9 mouse cellular contexts compared by ENCODE assay signal in genomic region chr11:50364548-50364947, GRCm38 (mm10). TPM values are rescaled to one million over a fixed set of nuclear protein-coding genes. Genes with fewer than 3 reads are reported as not detected.
DNase-seq lines count a peak whose midpoint lies in the region; ATAC-seq and TF ChIP-seq lines count a peak whose summit lies in the region.
"Had no signal": no experiment of that assay in that cellular context is flagged by ENCODE, and none has a peak within 500 bp of the region (broad histone marks: within the 10 kb centered on the region; RNA-seq: fewer than 3 reads in every experiment).

No protein-coding gene starts in this region.

- peak; percentile 90 for TF ChIP-seq RAD21 in CH12.LX (IDR thresholded peaks at IDR 0.05; ENCODE audit: low read depth, low read length)

- no peak overlapping the region for H3K4me2 ChIP-seq in CH12.LX (ENCODE audit: insufficient read depth, low read depth, poor library complexity, severe bottlenecking)
- no peak overlapping the region for H3K4me2 ChIP-seq in kidney, embryonic 14.5 days (replicated peaks; ENCODE audit: low read depth, low read length)
- H3K4me2 ChIP-seq in limb, embryonic 14.5 days (replicated peaks; ENCODE audit: low read depth, low read length, severe bottlenecking), result no peak overlapping the region
- no peak overlapping the region for H3K4me2 ChIP-seq in neural tube, embryonic 11.5 days (ENCODE audit: low read depth)
- H3K4me2 ChIP-seq: heart, embryonic 13.5 days had no signal

- H3K79me2 ChIP-seq in CH12.LX (replicated peaks; ENCODE audit: control insufficient read depth, extremely low read depth, insufficient read depth, poor library complexity, severe bottlenecking), result no peaks in the 10 kb centered on the region

- H3K27me3 ChIP-seq in CH12.LX (replicated peaks), result no peaks in the 10 kb centered on the region
- no peaks in the 10 kb centered on the region for H3K27me3 ChIP-seq in kidney, embryonic 14.5 days (ENCODE audit: control insufficient read depth, insufficient read depth, low read length)
- no peaks in the 10 kb centered on the region for H3K27me3 ChIP-seq in limb, embryonic 14.5 days (ENCODE audit: control insufficient read depth, insufficient read depth, low read length)
- H3K27me3 ChIP-seq in neural tube, embryonic 11.5 days (ENCODE audit: control insufficient read depth, insufficient read depth, low read length), result no peaks in the 10 kb centered on the region

- H3K4me1 ChIP-seq in CH12.LX (ENCODE audit: control insufficient read depth in 1 of 2, insufficient read depth in 2 of 2), result peaks cover 3 to 7% of the 10 kb centered on the region in 2 experiments; a peak in 2 of 4 replicates
- H3K4me1 ChIP-seq in kidney, embryonic 14.5 days (ENCODE audit: control insufficient read depth, insufficient read depth, low read length), result no peaks in the 10 kb centered on the region
- no peaks in the 10 kb centered on the region for H3K4me1 ChIP-seq in limb, embryonic 14.5 days (ENCODE audit: control insufficient read depth, insufficient read depth, low read length)
- no peaks in the 10 kb centered on the region for H3K4me1 ChIP-seq in neural tube, embryonic 11.5 days (ENCODE audit: control insufficient read depth, insufficient read depth, low read length)
- H3K4me1 ChIP-seq: heart, embryonic 13.5 days had no signal

- in situ Hi-C loops in CH12.LX (cut with MboI; ENCODE audit: low pct_ligation_motif_present, low pct_unique_long_range_greater_than_20kb, low sequenced_read_pairs), result loop anchor here (5.0 to 10.0 kb wide), 3 partner anchors 37 to 230 kb away; partner anchors contain the start of genes Canx and Tbc1d9b

- TF ChIP-seq POLR2A in CH12.LX (IDR thresholded peaks at IDR 0.05; ENCODE audit: low read depth, low read length), result no peak
- TF ChIP-seq POLR2A in limb, embryonic 14.5 days (IDR thresholded peaks at IDR 0.05; ENCODE audit: borderline replicate concordance, extremely low read depth, insufficient read depth, insufficient read length), result no peak

- peak; percentile 90 to 98 for TF ChIP-seq CTCF in CH12.LX (conservative IDR thresholded peaks at IDR 0.05 in 1 of 2, IDR thresholded peaks at IDR 0.05 in 1 of 2; ENCODE audit: low read depth in 2 of 2, low read length in 2 of 2)

- no peak overlapping the region for H3K27ac ChIP-seq in CH12.LX (ENCODE audit: insufficient read depth, low read depth)
- no peak overlapping the region for H3K27ac ChIP-seq in kidney, embryonic 14.5 days (ENCODE audit: low read depth, low read length)
- no peak overlapping the region for H3K27ac ChIP-seq in limb, embryonic 14.5 days (replicated peaks; ENCODE audit: low read depth, low read length)
- H3K27ac ChIP-seq in neural tube, embryonic 11.5 days (ENCODE audit: low read depth, low read length), result no peak overlapping the region
- H3K27ac ChIP-seq: heart, embryonic 13.5 days had no signal

- H3K9me3 ChIP-seq in CH12.LX (replicated peaks; ENCODE audit: low read length), result peaks cover 1% of the 10 kb centered on the region
- no peaks in the 10 kb centered on the region for H3K9me3 ChIP-seq in kidney, embryonic 14.5 days (ENCODE audit: control insufficient read depth, low read length)
- H3K9me3 ChIP-seq in limb, embryonic 14.5 days (ENCODE audit: control insufficient read depth, low read length), result no peaks in the 10 kb centered on the region
- H3K9me3 ChIP-seq in neural tube, embryonic 11.5 days (ENCODE audit: control insufficient read depth, low read length), result no peaks in the 10 kb centered on the region
- H3K9me3 ChIP-seq: heart, embryonic 13.5 days had no signal

- H3K36me3 ChIP-seq in CH12.LX (replicated peaks in 1 of 2; ENCODE audit: control insufficient read depth in 1 of 2, insufficient read depth in 1 of 2, low read length in 1 of 2), result no peaks in the 10 kb centered on the region
- H3K36me3 ChIP-seq in kidney, embryonic 14.5 days (ENCODE audit: control insufficient read depth, insufficient read depth, low read length), result no peaks in the 10 kb centered on the region
- no peaks in the 10 kb centered on the region for H3K36me3 ChIP-seq in limb, embryonic 14.5 days (ENCODE audit: control insufficient read depth, insufficient read depth, low read length)
- H3K36me3 ChIP-seq in neural tube, embryonic 11.5 days (ENCODE audit: control insufficient read depth, insufficient read depth, low read length), result no peaks in the 10 kb centered on the region
- H3K36me3 ChIP-seq: heart, embryonic 13.5 days had no signal

- no peak overlapping the region for H3K4me3 ChIP-seq in CH12.LX (replicated peaks in 1 of 3; ENCODE audit: low read depth in 2 of 3, low read length in 2 of 3, poor library complexity in 1 of 3)
- H3K4me3 ChIP-seq in kidney, embryonic 14.5 days (ENCODE audit: low read length), result no peak overlapping the region
- no peak overlapping the region for H3K4me3 ChIP-seq in limb, embryonic 14.5 days (replicated peaks; ENCODE audit: low read length)
- no peak overlapping the region for H3K4me3 ChIP-seq in neural tube, embryonic 11.5 days (ENCODE audit: low read depth, low read length)
- H3K4me3 ChIP-seq: heart, embryonic 13.5 days had no signal

- dilution Hi-C loops in CH12.LX (cut with MboI; ENCODE audit: extremely low pct_ligation_motif_present, extremely low pct_unique_long_range_greater_than_20kb, low sequenced_read_pairs), result no loop called here

- 7% methylated on average over 4 of the region's 4 CpGs for WGBS in kidney, embryonic 14.5 days
- 5% methylated on average over 4 of the region's 4 CpGs for WGBS in limb, embryonic 14.5 days
- 14% methylated on average over 4 of the region's 4 CpGs for WGBS in neural tube, embryonic 11.5 days

- TF ChIP-seq EP300 in CH12.LX (IDR thresholded peaks at IDR 0.05; ENCODE audit: low read length), result no peak

- H3K9ac ChIP-seq in CH12.LX (ENCODE audit: insufficient read depth, low read depth), result no peak overlapping the region
- H3K9ac ChIP-seq in kidney, embryonic 14.5 days (ENCODE audit: low read depth, low read length), result no peak overlapping the region
- H3K9ac ChIP-seq in limb, embryonic 14.5 days (ENCODE audit: low read depth, low read length, severe bottlenecking), result no peak overlapping the region
- no peak overlapping the region for H3K9ac ChIP-seq in neural tube, embryonic 11.5 days (ENCODE audit: low read length)
- H3K9ac ChIP-seq: heart, embryonic 13.5 days had no signal

- DNase-seq in CH12.LX (ENCODE audit: extremely low read depth), result peak; percentile 88
- peak; percentile 88 for DNase-seq in adrenal gland, postnatal 10 days
- DNase-seq in embryo, embryonic 11.5 days (ENCODE audit: low read depth, low spot score), result peak; percentile 65
- DNase-seq in limb, embryonic 14.5 days (ENCODE audit: low spot score), result peak; percentile 80
- peak; percentile 67 for DNase-seq in neural tube, embryonic 11.5 days (ENCODE audit: low spot score)
- peak; percentile 82 for DNase-seq in testis, postnatal 10 days (ENCODE audit: low spot score)

- ATAC-seq in granulocyte monocyte progenitor cell, adult 5-6 weeks (replicated peaks; ENCODE audit: poor library complexity, severe bottlenecking), result peak; percentile 63
- ATAC-seq in kidney, embryonic 14.5 days (ENCODE audit: low FRiP score, low TSS enrichment), result peak; percentile 61; the same call in 1 of the 2 replicates
- peak; percentile 60 for ATAC-seq in limb, embryonic 14.5 days (ENCODE audit: low FRiP score, low read depth)
- ATAC-seq in neural tube, embryonic 11.5 days (ENCODE audit: insufficient read depth, low FRiP score, low TSS enrichment), result no peak

TF ChIP-seq in CH12.LX, 34 proteins besides CTCF, POLR2A, EP300 and RAD21 (continues in another document):
- TF ChIP-seq ZNF384 (IDR thresholded peaks at IDR 0.05; ENCODE audit: low read depth, low read length) (no peak), MXI1 (IDR thresholded peaks at IDR 0.05; ENCODE audit: low read depth, low read length) (no peak), HCFC1 (IDR thresholded peaks at IDR 0.05; ENCODE audit: low read depth, low read length) (no peak), SMC3 (IDR thresholded peaks at IDR 0.05; ENCODE audit: low read depth, low read length) (peak; percentile 85)

RNA-seq across cellular contexts. Expression of gene Cby3, which starts 10.3 kb away (rescaled TPM):
- total RNA-seq in CH12.LX (2012; rRNA removed), result not detected in 2 replicates
- total RNA-seq in CH12.LX (2014; rRNA removed), result not detected in 2 replicates
- polyA plus RNA-seq in CH12.LX (2012; ENCODE audit: insufficient read length, low read depth), result not detected in 2 replicates
- total RNA-seq in adrenal gland, postnatal 10 days (2021), result not detected
- not detected in 2 replicates for total RNA-seq in granulocyte monocyte progenitor cell, adult 5-6 weeks (2014; fragmentation: Nextera tagmentation)
- total RNA-seq in granulocyte monocyte progenitor cell, adult 5-6 weeks (2017), result not detected in 2 replicates
- polyA plus RNA-seq in kidney, embryonic 14.5 days (2014; fragmentation: Nextera tagmentation; extraction: Ambion mirVana), result 0.79 and 1.1 TPM in 2 replicates
- 0.16 TPM in 1 of 2 replicates, not detected in the other for polyA plus RNA-seq in limb, embryonic 14.5 days (2012; rRNA removed)
- polyA plus RNA-seq in limb, embryonic 14.5 days (2014; fragmentation: Nextera tagmentation; extraction: Ambion mirVana), result 0.47 TPM in 1 of 2 replicates, not detected in the other
- polyA plus RNA-seq in neural tube, embryonic 11.5 days (2014; fragmentation: Nextera tagmentation; extraction: Ambion mirVana), result not detected in 2 replicates
- polyA plus RNA-seq: heart, embryonic 13.5 days had no signal

RNA-seq across cellular contexts. Expression of gene Hnrnph1, which starts 12.2 kb away (rescaled TPM):
- 239 and 320 TPM in 2 replicates for total RNA-seq in CH12.LX (2012; rRNA removed)
- total RNA-seq in CH12.LX (2014; rRNA removed), result 428 and 524 TPM in 2 replicates
- 829 and 841 TPM in 2 replicates for polyA plus RNA-seq in CH12.LX (2012; ENCODE audit: insufficient read length, low read depth)
- total RNA-seq in adrenal gland, postnatal 10 days (2021), result 100 to 1,000 TPM; 205 to 288 TPM
- total RNA-seq in granulocyte monocyte progenitor cell, adult 5-6 weeks (2014; fragmentation: Nextera tagmentation), result 644 and 818 TPM in 2 replicates
- total RNA-seq in granulocyte monocyte progenitor cell, adult 5-6 weeks (2017), result 838 and 1,051 TPM in 2 replicates
- polyA plus RNA-seq in kidney, embryonic 14.5 days (2014; fragmentation: Nextera tagmentation; extraction: Ambion mirVana), result 598 and 606 TPM in 2 replicates
- 769 and 778 TPM in 2 replicates for polyA plus RNA-seq in limb, embryonic 14.5 days (2012; rRNA removed)
- polyA plus RNA-seq in limb, embryonic 14.5 days (2014; fragmentation: Nextera tagmentation; extraction: Ambion mirVana), result 453 and 466 TPM in 2 replicates
- polyA plus RNA-seq in neural tube, embryonic 11.5 days (2014; fragmentation: Nextera tagmentation; extraction: Ambion mirVana), result 840 and 876 TPM in 2 replicates

RNA-seq across cellular contexts. Expression of gene Canx, which starts 39.1 kb away (rescaled TPM):
- total RNA-seq in CH12.LX (2012; rRNA removed) (575 and 628 TPM in 2 replicates), CH12.LX (2014; rRNA removed) (627 and 662 TPM in 2 replicates)
- polyA plus RNA-seq in CH12.LX (2012; ENCODE audit: insufficient read length, low read depth), result 607 and 650 TPM in 2 replicates
- total RNA-seq in adrenal gland, postnatal 10 days (2021), result 100 to 1,000 TPM; 304 to 310 TPM
- 406 and 409 TPM in 2 replicates for total RNA-seq in granulocyte monocyte progenitor cell, adult 5-6 weeks (2014; fragmentation: Nextera tagmentation)
- total RNA-seq in granulocyte monocyte progenitor cell, adult 5-6 weeks (2017), result 955 and 1,233 TPM in 2 replicates
- 237 and 277 TPM in 2 replicates for polyA plus RNA-seq in kidney, embryonic 14.5 days (2014; fragmentation: Nextera tagmentation; extraction: Ambion mirVana)
- polyA plus RNA-seq in limb, embryonic 14.5 days (2012; rRNA removed), result 150 and 208 TPM in 2 replicates
- polyA plus RNA-seq in limb, embryonic 14.5 days (2014; fragmentation: Nextera tagmentation; extraction: Ambion mirVana), result 232 and 244 TPM in 2 replicates
- polyA plus RNA-seq in neural tube, embryonic 11.5 days (2014; fragmentation: Nextera tagmentation; extraction: Ambion mirVana), result 240 and 252 TPM in 2 replicates
